In genomic region chr12:103437601-103438000, GRCm38 (mm10) we compare ENCODE assay signal across 30 mouse cellular contexts. TPM values are rescaled to one million over a fixed set of nuclear protein-coding genes. Genes with fewer than 3 reads are reported as not detected.
DNase-seq lines count a peak whose midpoint lies in the region; ATAC-seq and TF ChIP-seq lines count a peak whose summit lies in the region.
"Had no signal": no experiment of that assay in that cellular context is flagged by ENCODE, and none has a peak within 500 bp of the region (broad histone marks: within the 10 kb centered on the region; RNA-seq: fewer than 3 reads in every experiment).

No protein-coding gene starts in this region.

- peak; percentile 62 for DNase-seq in adrenal gland, postnatal 10 days
- no peak for DNase-seq in adrenal gland, postnatal 25 days
- no peak for DNase-seq in lung, adult 2 months
- DNase-seq in lung, postnatal 4 days = no peak
- DNase-seq in layer of hippocampus, postnatal 10 days (ENCODE audit: low spot score in 2 of 2) = no peak
- DNase-seq: cerebellum, adult 11-12 months; cerebellum, postnatal 10 days; gastrocnemius, postnatal 36 days; heart, postnatal 10 days; kidney, postnatal 25 days; thymus, postnatal 25 days had no signal

- H3K4me3 ChIP-seq in lung, adult 2 months (replicated peaks; ENCODE audit: extremely low read depth, low read depth, low read length) = no peak overlapping the region
- H3K4me3 ChIP-seq in bone marrow macrophage, adult 2 months (ENCODE audit: insufficient read depth, low read length) = no peak overlapping the region
- H3K4me3 ChIP-seq in macrophage (ENCODE audit: inconsistent target) = no peak overlapping the region
- H3K4me3 ChIP-seq: forebrain, embryonic 12.5 days; heart, embryonic 12.5 days; layer of hippocampus, adult 2 months; limb, embryonic 15.5 days; megakaryocyte, embryonic 14.5 days; stomach, embryonic 15.5 days had no signal

- 0 out of 2 replicates have a peak, but pooled peaks have one; percentile 7 for TF ChIP-seq POLR2A in lung, adult 2 months (IDR thresholded peaks at IDR 0.05; ENCODE audit: borderline replicate concordance, extremely low read depth, low read depth, low read length)
- TF ChIP-seq POLR2A in bone marrow macrophage, adult 2 months (IDR thresholded peaks at IDR 0.05; ENCODE audit: borderline replicate concordance, low read depth, low read length) = no peak

- 100% methylated on average over 1 of the region's 1 CpGs for WGBS in lung, adult 2 months
- WGBS in macrophage (ENCODE audit: missing documents) = 100% methylated on average over 1 of the region's 1 CpGs

- 0 out of 2 replicates have a peak overlapping the region, but pooled peaks have one; percentile 32 for H3K27ac ChIP-seq in bone marrow macrophage, adult 2 months (ENCODE audit: insufficient read depth, low read depth, low read length)
- H3K27ac ChIP-seq in macrophage = peak overlapping the region; percentile 4; the same call in 1 of the 2 replicates
- H3K27ac ChIP-seq: forebrain, embryonic 12.5 days; hindbrain, postnatal 0 days; layer of hippocampus, adult 2 months; limb, embryonic 15.5 days; stomach, embryonic 15.5 days had no signal

- peaks cover 16% of the 10 kb centered on the region for H3K79me2 ChIP-seq in macrophage (ENCODE audit: inconsistent target)

- TF ChIP-seq CTCF in lung, adult 2 months (IDR thresholded peaks at IDR 0.05; ENCODE audit: insufficient read depth, low read length) = no peak
- TF ChIP-seq CTCF in bone marrow macrophage, adult 2 months (IDR thresholded peaks at IDR 0.05; ENCODE audit: low read depth, low read length) = no peak

- peaks cover 12% of the 10 kb centered on the region for H3K4me1 ChIP-seq in lung, adult 2 months (ENCODE audit: control insufficient read depth, insufficient read depth, low read length)
- H3K4me1 ChIP-seq in bone marrow macrophage, adult 2 months (ENCODE audit: control insufficient read depth, insufficient read depth, low read length) = peaks cover 21% of the 10 kb centered on the region
- H3K4me1 ChIP-seq: forebrain, embryonic 12.5 days; heart, embryonic 12.5 days; stomach, embryonic 15.5 days had no signal

- no peak for ATAC-seq in erythroid progenitor cell, adult 5-6 weeks (replicated peaks; ENCODE audit: low FRiP score, poor library complexity, severe bottlenecking)
- ATAC-seq: hindbrain, postnatal 0 days; intestine, embryonic 16.5 days; lung, postnatal 0 days; midbrain, embryonic 16.5 days had no signal

- no peaks in the 10 kb centered on the region for H3K36me3 ChIP-seq in macrophage (ENCODE audit: inconsistent target)
- H3K36me3 ChIP-seq: forebrain, embryonic 12.5 days; heart, embryonic 12.5 days; limb, embryonic 15.5 days; stomach, embryonic 15.5 days had no signal

RNA-seq across cellular contexts. Expression of gene Ifi27, which starts 3.6 kb away (rescaled TPM):
- 1,000 to 10,000 TPM; 1,092 to 1,163 TPM for total RNA-seq in adrenal gland, postnatal 10 days (2021)
- 843 and 1,153 TPM in 2 replicates for total RNA-seq in adrenal gland, postnatal 25 days (2021)
- polyA plus RNA-seq in lung, adult 2 months (2012; rRNA removed) = 339 and 380 TPM in 2 replicates
- 93.3 and 100 TPM in 2 replicates for polyA plus RNA-seq in bone marrow macrophage, adult 2 months (2012; ENCODE audit: insufficient read depth, insufficient read length, missing spikeins)
- 100 to 1,000 TPM in 8 of 26 experiments, 10 to 100 TPM in 18; 13.8 to 156 (median 36.4) TPM for total RNA-seq in macrophage (2018; cell fraction: chromatin; rRNA removed)
- total RNA-seq in macrophage (2018; cell fraction: cytosol; rRNA removed) = 10 to 100 TPM in 25 of 26 experiments, 1 to 10 TPM in 1; 9.7 to 91.7 (median 42.8) TPM
- 100 to 1,000 TPM in 6 of 26 experiments, 10 to 100 TPM in 18, 1 to 10 TPM in 2; 7.8 to 126 (median 30.5) TPM for total RNA-seq in macrophage (2018; cell fraction: nucleus; rRNA removed)
- 46.8 to 77.9 TPM (median 73.3 TPM) in 3 replicates for polyA plus RNA-seq in macrophage (2018)
- 129 and 139 TPM in 2 replicates for total RNA-seq in erythroid progenitor cell, adult 5-6 weeks (2015; ENCODE audit: low replicate concordance)
- 33.1 and 75.9 TPM in 2 replicates for total RNA-seq in erythroid progenitor cell, adult 5-6 weeks (2017; ENCODE audit: low replicate concordance)
- 10 to 100 TPM; 41.7 to 46.5 TPM for total RNA-seq in layer of hippocampus, postnatal 10 days (2021)

RNA-seq across cellular contexts. Expression of gene Ifi27l2a, which starts 5.9 kb away (rescaled TPM):
- total RNA-seq in adrenal gland, postnatal 10 days (2021) = 10 to 100 TPM; 15.6 to 16.8 TPM
- 30.3 and 36.9 TPM in 2 replicates for total RNA-seq in adrenal gland, postnatal 25 days (2021)
- polyA plus RNA-seq in lung, adult 2 months (2012; rRNA removed) = 319 and 789 TPM in 2 replicates
- polyA plus RNA-seq in bone marrow macrophage, adult 2 months (2012; ENCODE audit: insufficient read depth, insufficient read length, missing spikeins) = 1,008 and 1,016 TPM in 2 replicates
- total RNA-seq in macrophage (2018; cell fraction: chromatin; rRNA removed) = 10 to 100 TPM in 22 of 26 experiments, 1 to 10 TPM in 3, not detected in 1; 5.5 to 66.9 (median 26.0) TPM
- 100 to 1,000 TPM; 377 to 937 (median 620) TPM for total RNA-seq in macrophage (2018; cell fraction: cytosol; rRNA removed)
- total RNA-seq in macrophage (2018; cell fraction: nucleus; rRNA removed) = 100 to 1,000 TPM in 14 of 26 experiments, 10 to 100 TPM in 12; 25.9 to 213 (median 103) TPM
- polyA plus RNA-seq in macrophage (2018) = 216 to 553 TPM (median 452 TPM) in 3 replicates
- total RNA-seq in erythroid progenitor cell, adult 5-6 weeks (2015; ENCODE audit: low replicate concordance) = 28.1 and 33.5 TPM in 2 replicates
- 16.0 and 20.4 TPM in 2 replicates for total RNA-seq in erythroid progenitor cell, adult 5-6 weeks (2017; ENCODE audit: low replicate concordance)
- 1 to 10 TPM; 3.9 to 4.0 TPM for total RNA-seq in layer of hippocampus, postnatal 10 days (2021)
- polyA plus RNA-seq: neural tube, embryonic 14.5 days had no signal

RNA-seq across cellular contexts. Expression of gene Ddx24, which starts 12.0 kb away (rescaled TPM):
- total RNA-seq in adrenal gland, postnatal 10 days (2021) = 10 to 100 TPM; 94.4 to 99.7 TPM
- 109 TPM in 2 replicates for total RNA-seq in adrenal gland, postnatal 25 days (2021)
- polyA plus RNA-seq in lung, adult 2 months (2012; rRNA removed) = 33.4 and 35.6 TPM in 2 replicates
- 58.7 and 62.6 TPM in 2 replicates for polyA plus RNA-seq in bone marrow macrophage, adult 2 months (2012; ENCODE audit: insufficient read depth, insufficient read length, missing spikeins)
- total RNA-seq in macrophage (2018; cell fraction: chromatin; rRNA removed) = 100 to 1,000 TPM; 121 to 228 (median 167) TPM
- total RNA-seq in macrophage (2018; cell fraction: cytosol; rRNA removed) = 100 to 1,000 TPM in 13 of 26 experiments, 10 to 100 TPM in 13; 79.7 to 146 (median 105) TPM
- 100 to 1,000 TPM in 25 of 26 experiments, 10 to 100 TPM in 1; 98.0 to 178 (median 141) TPM for total RNA-seq in macrophage (2018; cell fraction: nucleus; rRNA removed)
- 84.0 to 115 TPM (median 91.2 TPM) in 3 replicates for polyA plus RNA-seq in macrophage (2018)
- total RNA-seq in erythroid progenitor cell, adult 5-6 weeks (2015; ENCODE audit: low replicate concordance) = 41.9 and 51.5 TPM in 2 replicates
- total RNA-seq in erythroid progenitor cell, adult 5-6 weeks (2017; ENCODE audit: low replicate concordance) = 61.6 and 62.0 TPM in 2 replicates
- total RNA-seq in layer of hippocampus, postnatal 10 days (2021) = 100 to 1,000 TPM; 163 to 172 TPM

RNA-seq across cellular contexts. Expression of gene Ifi27l2b, which starts 19.4 kb away (rescaled TPM):
- total RNA-seq in adrenal gland, postnatal 10 days (2021) = not detected
- total RNA-seq in adrenal gland, postnatal 25 days (2021) = not detected in 2 replicates
- polyA plus RNA-seq in lung, adult 2 months (2012; rRNA removed) = 0.11 and 0.34 TPM in 2 replicates
- not detected in 2 replicates for polyA plus RNA-seq in bone marrow macrophage, adult 2 months (2012; ENCODE audit: insufficient read depth, insufficient read length, missing spikeins)
- not detected for total RNA-seq in macrophage (2018; cell fraction: chromatin; rRNA removed)
- not detected for total RNA-seq in macrophage (2018; cell fraction: cytosol; rRNA removed)
- not detected for total RNA-seq in macrophage (2018; cell fraction: nucleus; rRNA removed)
- polyA plus RNA-seq in macrophage (2018) = not detected in 3 replicates
- total RNA-seq in erythroid progenitor cell, adult 5-6 weeks (2015; ENCODE audit: low replicate concordance) = not detected in 2 replicates
- total RNA-seq in erythroid progenitor cell, adult 5-6 weeks (2017; ENCODE audit: low replicate concordance) = not detected in 2 replicates
- total RNA-seq in layer of hippocampus, postnatal 10 days (2021) = not detected
- total RNA-seq: gastrocnemius, adult 18-20 months; gastrocnemius, postnatal 36 days; heart, postnatal 10 days; hindbrain, postnatal 0 days; layer of hippocampus, adult 2 months; left cerebral cortex, postnatal 25 days had no signal
- polyA plus RNA-seq: embryonic facial prominence, embryonic 11.5 days; forebrain, embryonic 12.5 days; hindbrain, embryonic 11.5 days; hindbrain, postnatal 0 days; kidney, embryonic 14.5 days; limb, embryonic 15.5 days; lung, postnatal 0 days; midbrain, embryonic 16.5 days; neural tube, embryonic 14.5 days had no signal

RNA-seq across cellular contexts. Expression of gene 9330161L09Rik, which starts 30.0 kb away (rescaled TPM):
- 1 to 10 TPM in 1 of 2 experiments, under 1 TPM in 1; 0.99 to 1.3 TPM for total RNA-seq in adrenal gland, postnatal 10 days (2021)
- 1.3 and 1.6 TPM in 2 replicates for total RNA-seq in adrenal gland, postnatal 25 days (2021)
- 0.96 and 1.2 TPM in 2 replicates for polyA plus RNA-seq in lung, adult 2 months (2012; rRNA removed)
- 1.9 TPM in 1 of 2 replicates, not detected in the other for polyA plus RNA-seq in bone marrow macrophage, adult 2 months (2012; ENCODE audit: insufficient read depth, insufficient read length, missing spikeins)
- total RNA-seq in macrophage (2018; cell fraction: chromatin; rRNA removed) = 10 to 100 TPM in 5 of 26 experiments, 1 to 10 TPM in 21; 3.2 to 14.5 (median 6.1) TPM
- 1 to 10 TPM in 1 of 26 experiments, under 1 TPM in 24, not detected in 1; 0.15 to 1.1 (median 0.51) TPM for total RNA-seq in macrophage (2018; cell fraction: cytosol; rRNA removed)
- 1 to 10 TPM; 1.2 to 7.3 (median 3.5) TPM for total RNA-seq in macrophage (2018; cell fraction: nucleus; rRNA removed)
- 0.57 TPM in 1 of 3 replicates, not detected in the others for polyA plus RNA-seq in macrophage (2018)
- 3.8 TPM in 1 of 2 replicates, not detected in the other for total RNA-seq in erythroid progenitor cell, adult 5-6 weeks (2015; ENCODE audit: low replicate concordance)
- 3.4 TPM in 1 of 2 replicates, not detected in the other for total RNA-seq in erythroid progenitor cell, adult 5-6 weeks (2017; ENCODE audit: low replicate concordance)
- 1 to 10 TPM; 2.5 to 2.8 TPM for total RNA-seq in layer of hippocampus, postnatal 10 days (2021)
